Mouse (Mus musculus) midbrain, embryonic 12.5 days (tissue): ENCODE data around the gene Xxylt1. TPM values are rescaled to one million over a fixed set of nuclear protein-coding genes. Genes with fewer than 3 reads are reported as not detected.

Source experiments
- ATAC-seq: fragments of 200-750 bp; cut with Nextera tagmentation; 2 replicates; pipeline ENCODE4 v1.8.0; 2017; ENCODE audit warnings: low read depth, moderate TSS enrichment, moderate library complexity; ENCODE audit not compliant: low FRiP score
- H3K27ac ChIP-seq: fragments of 300-500 bp; sonication (generic); replicated peaks from 2 replicates; pipeline ENCODE4 v1.5.1; 2016; ENCODE audit warnings: mild to moderate bottlenecking
- H3K27me3 ChIP-seq: fragments of 300-500 bp; sonication (generic); 2 replicates; pipeline ENCODE4 v1.6.1; 2016; ENCODE audit warnings: mild to moderate bottlenecking
- H3K36me3 ChIP-seq: fragments of 300-500 bp; sonication (generic); 2 replicates; pipeline ENCODE4 v1.6.1; 2016
- H3K4me1 ChIP-seq: fragments of 300-500 bp; sonication (generic); 2 replicates; pipeline ENCODE4 v1.6.1; 2016
- H3K4me2 ChIP-seq: fragments of 300-500 bp; sonication (generic); replicated peaks from 2 replicates; pipeline ENCODE4 v1.6.1; 2016; ENCODE audit warnings: mild to moderate bottlenecking, moderate library complexity
- H3K4me3 ChIP-seq: fragments of 300-500 bp; sonication (generic); 2 replicates; pipeline ENCODE4 v1.5.1; 2016; ENCODE audit warnings: mild to moderate bottlenecking
- H3K9ac ChIP-seq: fragments of 300-500 bp; sonication (generic); replicated peaks from 2 replicates; pipeline ENCODE4 v1.6.1; 2016; ENCODE audit warnings: mild to moderate bottlenecking, moderate library complexity
- H3K9me3 ChIP-seq: fragments of 300-500 bp; sonication (generic); 2 replicates; pipeline ENCODE4 v1.6.1; 2016; ENCODE audit warnings: mild to moderate bottlenecking
- WGBS: fragments of 180-500 bp; shearing (Covaris S2); methylation state at CpG from one replicate; pipeline ENCODE4 v1.1.7; 2016; 5-methylcytosine and 5-hydroxymethylcytosine counted together
- polyA plus RNA-seq: library from polyadenylated mRNA; unstranded; fragments of >200 nt; fragmentation: Nextera tagmentation; extraction: Ambion mirVana; gene quantifications from 2 replicates; pipeline ENCODE4 v1.2.1, GENCODE M21; 2016

Gene Xxylt1
- 13.9 and 14.6 TPM in 2 replicates for polyA plus RNA-seq

GRCm38 (mm10) chr16:31081125-31081664 lies at the start of gene Xxylt1:
Xxylt1 (minus strand) TSS chr16:31081432.
- WGBS: under 1% methylated on average over 47 of the region's 54 CpGs
- H3K4me3 ChIP-seq: peak within 1 kb of the TSS; percentile 62
- H3K4me1 ChIP-seq: peaks cover 15% of the 10 kb centered on the region
- ATAC-seq: peak; percentile 99
- peak within 1 kb of the TSS; percentile 98 for H3K4me2 ChIP-seq
- H3K9me3 ChIP-seq: no peaks in the 10 kb centered on the region
- H3K9ac ChIP-seq: peak within 1 kb of the TSS; percentile 76
- H3K27ac ChIP-seq: peak within 1 kb of the TSS; percentile 83
- H3K27me3 ChIP-seq: no peaks in the 10 kb centered on the region
- no peaks in the 10 kb centered on the region for H3K36me3 ChIP-seq

GRCm38 (mm10) chr16:31128116-31128515 lies 46.9 kb upstream of the Xxylt1 start:
- Histone ChIP-seq H3K36me3 (peaks cover 9% of the 10 kb centered on the region; the same call in 1 of the 2 replicates), H3K27ac (no peak overlapping the region), H3K4me2 (no peak overlapping the region), H3K9me3 (no peaks in the 10 kb centered on the region), H3K27me3 (no peaks in the 10 kb centered on the region), H3K4me1 (no peaks in the 10 kb centered on the region), H3K4me3 (no peak overlapping the region), H3K9ac (no peak overlapping the region)
- 92% methylated on average over 5 of the region's 5 CpGs for WGBS
- no peak for ATAC-seq

- H3K4me3 ChIP-seq: no peak overlapping the region
- no peak for ATAC-seq
- H3K9me3 ChIP-seq: no peaks in the 10 kb centered on the region
- peaks cover 13% of the 10 kb centered on the region; the same call in 1 of the 2 replicates for H3K36me3 ChIP-seq
- WGBS: 69% methylated on average over 5 of the region's 5 CpGs
- no peaks in the 10 kb centered on the region for H3K4me1 ChIP-seq
- H3K27ac ChIP-seq: no peak overlapping the region
- no peaks in the 10 kb centered on the region for H3K27me3 ChIP-seq
- H3K4me2 ChIP-seq: no peak overlapping the region
- no peak overlapping the region for H3K9ac ChIP-seq
These were observed 43.8 kb upstream of the Xxylt1 start for GRCm38 (mm10) chr16:31124991-31125390.

- H3K9ac ChIP-seq: no peak overlapping the region
- H3K4me1 ChIP-seq: no peaks in the 10 kb centered on the region
- ATAC-seq: no peak
- H3K4me3 ChIP-seq: no peak overlapping the region
- no peaks in the 10 kb centered on the region for H3K27me3 ChIP-seq
- no peak overlapping the region for H3K4me2 ChIP-seq
- 95% methylated on average over 6 of the region's 6 CpGs for WGBS
- no peak overlapping the region for H3K27ac ChIP-seq
- H3K9me3 ChIP-seq: no peaks in the 10 kb centered on the region
- H3K36me3 ChIP-seq: peaks cover 16% of the 10 kb centered on the region
These were observed 40.4 kb upstream of the Xxylt1 start for GRCm38 (mm10) chr16:31121612-31122011.

GRCm38 (mm10) chr16:31113596-31113995 lies 32.4 kb upstream of the Xxylt1 start:
- Histone ChIP-seq H3K4me1 (no peaks in the 10 kb centered on the region), H3K27me3 (no peaks in the 10 kb centered on the region), H3K27ac (no peak overlapping the region), H3K4me3 (no peak overlapping the region), H3K9ac (no peak overlapping the region), H3K36me3 (peaks cover 34% of the 10 kb centered on the region), H3K4me2 (no peak overlapping the region), H3K9me3 (no peaks in the 10 kb centered on the region)
- ATAC-seq: no peak

- Histone ChIP-seq H3K27me3 (no peaks in the 10 kb centered on the region), H3K4me3 (no peak overlapping the region), H3K4me2 (no peak overlapping the region), H3K9me3 (no peaks in the 10 kb centered on the region), H3K4me1 (no peaks in the 10 kb centered on the region), H3K9ac (no peak overlapping the region), H3K36me3 (peaks cover 36% of the 10 kb centered on the region), H3K27ac (no peak overlapping the region)
- 85% methylated on average over 2 of the region's 2 CpGs for WGBS
- no peak for ATAC-seq
These were observed 20.1 kb upstream of the Xxylt1 start for GRCm38 (mm10) chr16:31101352-31101751.

- Histone ChIP-seq H3K27ac (no peak overlapping the region), H3K4me3 (no peak overlapping the region), H3K9ac (no peak overlapping the region), H3K4me1 (no peaks in the 10 kb centered on the region), H3K27me3 (no peaks in the 10 kb centered on the region), H3K9me3 (no peaks in the 10 kb centered on the region), H3K4me2 (no peak overlapping the region), H3K36me3 (peaks cover 30% of the 10 kb centered on the region)
- ATAC-seq: no peak
- WGBS: 91% methylated on average over 1 of the region's 1 CpGs
These were observed 18.7 kb upstream of the Xxylt1 start for GRCm38 (mm10) chr16:31099906-31100305.

GRCm38 (mm10) chr16:31094036-31094435 lies 12.8 kb upstream of the Xxylt1 start:
- Histone ChIP-seq H3K36me3 (no peaks in the 10 kb centered on the region), H3K9ac (no peak overlapping the region), H3K4me2 (no peak overlapping the region), H3K4me3 (no peak overlapping the region), H3K27me3 (no peaks in the 10 kb centered on the region), H3K27ac (no peak overlapping the region), H3K4me1 (0 out of 2 replicates have a peak, but pooled peaks cover 3% of the 10 kb centered on the region), H3K9me3 (no peaks in the 10 kb centered on the region)
- 48% methylated on average over 6 of the region's 6 CpGs for WGBS
- ATAC-seq: no peak

- WGBS: 31% methylated on average over 9 of the region's 9 CpGs
- no peak overlapping the region for H3K9ac ChIP-seq
- ATAC-seq: no peak
- 0 out of 2 replicates have a peak, but pooled peaks cover 3% of the 10 kb centered on the region for H3K4me1 ChIP-seq
- H3K27me3 ChIP-seq: no peaks in the 10 kb centered on the region
- no peak overlapping the region for H3K4me3 ChIP-seq
- no peak overlapping the region for H3K27ac ChIP-seq
- H3K4me2 ChIP-seq: no peak overlapping the region
- no peaks in the 10 kb centered on the region for H3K9me3 ChIP-seq
- no peaks in the 10 kb centered on the region for H3K36me3 ChIP-seq
These were observed 12.0 kb upstream of the Xxylt1 start for GRCm38 (mm10) chr16:31093186-31093585.

- ATAC-seq: no peak
- Histone ChIP-seq H3K9me3 (no peaks in the 10 kb centered on the region), H3K4me1 (peaks cover 15% of the 10 kb centered on the region), H3K9ac (no peak overlapping the region), H3K4me2 (peak overlapping the region; percentile 98), H3K36me3 (no peaks in the 10 kb centered on the region), H3K4me3 (peak overlapping the region; percentile 62; the same call in 1 of the 2 replicates), H3K27me3 (no peaks in the 10 kb centered on the region), H3K27ac (no peak overlapping the region)
- WGBS: 67% methylated on average over 6 of the region's 6 CpGs
These were observed 659 bp upstream of the Xxylt1 start for GRCm38 (mm10) chr16:31081891-31082290.

- Histone ChIP-seq H3K4me3 (peak overlapping the region; percentile 62), H3K4me1 (peaks cover 15% of the 10 kb centered on the region), H3K27me3 (no peaks in the 10 kb centered on the region), H3K27ac (peak overlapping the region; percentile 83), H3K4me2 (peak overlapping the region; percentile 98), H3K36me3 (no peaks in the 10 kb centered on the region), H3K9me3 (no peaks in the 10 kb centered on the region), H3K9ac (peak overlapping the region; percentile 76)
- WGBS: under 1% methylated on average over 36 of the region's 36 CpGs
- peak; percentile 67 for ATAC-seq
These were observed 620 bp downstream of the Xxylt1 start for GRCm38 (mm10) chr16:31080573-31081051.

GRCm38 (mm10) chr16:31077396-31077795 lies 3.8 kb downstream of the Xxylt1 start:
- H3K9ac ChIP-seq: no peak overlapping the region
- no peaks in the 10 kb centered on the region for H3K27me3 ChIP-seq
- no peak overlapping the region for H3K4me3 ChIP-seq
- H3K9me3 ChIP-seq: no peaks in the 10 kb centered on the region
- peaks cover 15% of the 10 kb centered on the region for H3K4me1 ChIP-seq
- WGBS: 90% methylated on average over 5 of the region's 5 CpGs
- no peak overlapping the region for H3K4me2 ChIP-seq
- no peak overlapping the region for H3K27ac ChIP-seq
- no peaks in the 10 kb centered on the region for H3K36me3 ChIP-seq
- no peak for ATAC-seq

GRCm38 (mm10) chr16:31076436-31076835 lies 4.8 kb downstream of the Xxylt1 start:
- Histone ChIP-seq H3K36me3 (no peaks in the 10 kb centered on the region), H3K9me3 (no peaks in the 10 kb centered on the region), H3K9ac (no peak overlapping the region), H3K4me2 (no peak overlapping the region), H3K4me3 (no peak overlapping the region), H3K27me3 (no peaks in the 10 kb centered on the region), H3K4me1 (peaks cover 11% of the 10 kb centered on the region; the same call in 1 of the 2 replicates), H3K27ac (no peak overlapping the region)
- ATAC-seq: no peak
- WGBS: 88% methylated on average over 8 of the region's 8 CpGs
